Mouse (Mus musculus) ES-E14 (cell line): ENCODE results near the gene Lbh.

Experiments
- CHD2 ChIP-seq: IDR thresholded peaks from 2 replicates; pipeline ENCODE4 v1.6.1; 2014; ENCODE audit warnings: mild to moderate bottlenecking, low read depth, low read length, inconsistent platforms
- HCFC1 ChIP-seq: IDR thresholded peaks from 2 replicates; pipeline ENCODE4 v1.6.1; 2012; ENCODE audit warnings: low read length, inconsistent platforms, borderline replicate concordance; ENCODE audit not compliant: insufficient read depth
- ZC3H11A ChIP-seq: IDR thresholded peaks from 2 replicates; pipeline ENCODE4 v1.6.1; 2012; ENCODE audit warnings: low read depth, mild to moderate bottlenecking, inconsistent platforms, low read length, borderline replicate concordance
- ZNF384 ChIP-seq: IDR thresholded peaks from 2 replicates; pipeline ENCODE4 v1.6.1; 2012; ENCODE audit warnings: low read depth, low read length, inconsistent platforms

- TF ChIP-seq HCFC1 (no peak), ZC3H11A (no peak), CHD2 (no peak), ZNF384 (no peak)
Measured at GRCm38 (mm10) chr17:72951331-72951730, 33.2 kb downstream of the Lbh start.
